Mouse (Mus musculus) cerebellum, adult 2 months (tissue): Measurements from ENCODE around the gene Aph1a.

ENCODE experiments used
- CTCF ChIP-seq: fragments of 200-500 bp; IDR thresholded peaks from 2 replicates; pipeline ENCODE4 v1.5.1; 2011; ENCODE audit warnings: low read depth, mild to moderate bottlenecking, control low read depth, low read length, moderate library complexity, borderline replicate concordance; ENCODE audit not compliant: insufficient read depth
- POLR2A ChIP-seq: fragments of 200-500 bp; IDR thresholded peaks from 2 replicates; pipeline ENCODE4 v1.6.1; 2011; ENCODE audit warnings: low read length, control low read depth, borderline replicate concordance; ENCODE audit not compliant: insufficient read depth

DNA sequence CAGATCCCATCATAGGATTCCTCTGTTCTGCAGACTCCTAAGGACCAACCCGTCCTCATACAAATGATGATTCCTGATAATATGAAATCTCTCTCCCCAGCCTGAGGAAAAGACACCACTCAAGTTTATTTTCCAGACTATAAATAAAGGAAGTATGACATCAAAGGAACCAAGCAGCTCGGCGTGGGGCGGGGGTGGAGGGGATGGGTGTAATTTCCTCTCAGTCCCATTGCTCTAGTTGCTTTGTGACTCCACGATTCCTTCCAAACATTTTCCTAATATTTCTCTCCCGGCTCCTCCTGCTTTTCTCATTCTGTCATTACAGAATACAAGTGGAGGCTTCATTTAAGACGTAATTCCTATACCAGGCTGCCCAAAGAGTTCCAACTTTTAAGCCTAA, 643 bp upstream of the Aph1a start:
- TF ChIP-seq CTCF (no peak), POLR2A (no peak)
